Mouse (Mus musculus) liver, adult 2 months (tissue): ENCODE measurements at regions not wholly inside any gene's neighbourhood (a gene's known extent, or its start where the extent isn't known, plus 50 kb on each side); places are given as distances from the start of the nearest gene placed in this dataset.

Source experiments
- DNase-seq: peaks from one replicate; pipeline ENCODE4 v3.0.0-alpha.2; 2011; ENCODE audit warnings: low read depth, low spot score; ENCODE audit errors: extremely low read depth
- H3K27ac ChIP-seq: fragments of 200-500 bp; replicated peaks from 2 replicates; pipeline ENCODE4 v1.5.1; 2012; ENCODE audit warnings: low read depth, mild to moderate bottlenecking, control low read depth, inconsistent platforms, low read length; ENCODE audit not compliant: insufficient read depth
- H3K27me3 ChIP-seq: fragments of 200-500 bp; 2 replicates; pipeline ENCODE4 v1.6.1; 2012; ENCODE audit warnings: mild to moderate bottlenecking, moderate library complexity, low read length, inconsistent platforms; ENCODE audit not compliant: control insufficient read depth, insufficient read depth
- H3K36me3 ChIP-seq: fragments of 200-500 bp; 2 replicates; pipeline ENCODE4 v1.6.1; 2012; ENCODE audit warnings: low read length, inconsistent platforms; ENCODE audit not compliant: control insufficient read depth, insufficient read depth
- H3K4me1 ChIP-seq: fragments of 200-500 bp; 2 replicates; pipeline ENCODE4 v1.6.1; 2011; ENCODE audit warnings: low read length; ENCODE audit not compliant: control insufficient read depth, insufficient read depth
- H3K4me3 ChIP-seq: fragments of 200-500 bp; 2 replicates; pipeline ENCODE4 v1.5.1; 2011; ENCODE audit warnings: low read depth, mild to moderate bottlenecking, control low read depth, low read length, moderate library complexity; ENCODE audit not compliant: insufficient read depth
- H3K79me2 ChIP-seq: fragments of 200-500 bp; 2 replicates; pipeline ENCODE4 v1.6.1; 2012; ENCODE audit warnings: inconsistent platforms, mild to moderate bottlenecking, low read length, moderate library complexity; ENCODE audit not compliant: control insufficient read depth, insufficient read depth
- H3K9ac ChIP-seq: fragments of 200-500 bp; 2 replicates; pipeline ENCODE4 v1.6.1; 2012; ENCODE audit warnings: low read depth, mild to moderate bottlenecking, control low read depth, inconsistent platforms, low read length
- CTCF ChIP-seq: fragments of 200-500 bp; IDR thresholded peaks from 2 replicates; pipeline ENCODE4 v1.5.1; 2011; ENCODE audit warnings: low read depth, low read length, control low read depth
- POLR2A ChIP-seq: fragments of 200-500 bp; IDR thresholded peaks from 2 replicates; pipeline ENCODE4 v1.6.1; 2011; ENCODE audit warnings: low read length, control low read depth; ENCODE audit not compliant: insufficient read depth; ENCODE audit errors: extremely low read depth
- WGBS: fragments of 180-500 bp; shearing (Covaris S2); methylation state at CpG from one replicate; pipeline ENCODE4 v1.1.7; 2018; 5-methylcytosine and 5-hydroxymethylcytosine counted together

- 15% methylated on average over 4 of the region's 4 CpGs for WGBS
- TF ChIP-seq CTCF (peak; percentile 47), POLR2A (no peak)
- Histone ChIP-seq H3K79me2 (no peaks in the 10 kb centered on the region), H3K36me3 (no peaks in the 10 kb centered on the region), H3K9ac (no peak overlapping the region), H3K27me3 (no peaks in the 10 kb centered on the region), H3K27ac (no peak overlapping the region), H3K4me3 (no peak overlapping the region), H3K4me1 (no peaks in the 10 kb centered on the region)
- DNase-seq = peak; percentile 38
These were observed 74.8 kb upstream of the Sult1c1 start for GRCm38 (mm10) chr17:54065187-54065795.

DNA sequence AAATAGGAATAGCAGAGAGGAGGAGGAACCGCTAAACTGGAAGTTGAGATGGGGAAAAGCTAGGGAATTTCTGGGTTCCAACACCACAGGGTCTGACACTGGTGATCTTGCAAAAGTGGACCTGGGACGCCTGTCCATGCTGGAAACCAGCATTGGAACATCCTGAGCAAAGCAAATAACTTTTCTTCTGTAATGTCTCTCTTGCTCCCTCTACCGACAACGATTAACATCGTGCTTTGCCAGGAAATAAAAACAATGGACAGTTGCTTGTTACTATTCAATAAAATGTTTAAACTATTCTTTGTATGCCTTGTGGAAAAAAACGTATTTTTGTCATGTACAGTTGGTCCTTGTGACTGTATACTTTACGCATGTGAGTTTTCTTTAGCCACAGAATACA lies 70.8 kb upstream of the Sult1c1 start:
- peak; percentile 34 for DNase-seq
- H3K79me2 ChIP-seq = no peaks in the 10 kb centered on the region
- H3K4me1 ChIP-seq = no peaks in the 10 kb centered on the region
- TF ChIP-seq CTCF = peak; percentile 30; the same call in 1 of the 2 replicates
- no peak for TF ChIP-seq POLR2A
- no peak overlapping the region for H3K27ac ChIP-seq
- H3K27me3 ChIP-seq = no peaks in the 10 kb centered on the region
- H3K9ac ChIP-seq = no peak overlapping the region
- H3K4me3 ChIP-seq = no peak overlapping the region
- 29% methylated on average over 7 of the region's 7 CpGs for WGBS
- H3K36me3 ChIP-seq = no peaks in the 10 kb centered on the region
